Mouse (Mus musculus): ENCODE data around the gene Ankfn1. TPM values are rescaled to one million over a fixed set of nuclear protein-coding genes. Genes with fewer than 3 reads are reported as not detected.

The Ankfn1 gene
- polyA plus RNA-seq, 1 experiment from 2014 or later = 0.39 TPM

DNA sequence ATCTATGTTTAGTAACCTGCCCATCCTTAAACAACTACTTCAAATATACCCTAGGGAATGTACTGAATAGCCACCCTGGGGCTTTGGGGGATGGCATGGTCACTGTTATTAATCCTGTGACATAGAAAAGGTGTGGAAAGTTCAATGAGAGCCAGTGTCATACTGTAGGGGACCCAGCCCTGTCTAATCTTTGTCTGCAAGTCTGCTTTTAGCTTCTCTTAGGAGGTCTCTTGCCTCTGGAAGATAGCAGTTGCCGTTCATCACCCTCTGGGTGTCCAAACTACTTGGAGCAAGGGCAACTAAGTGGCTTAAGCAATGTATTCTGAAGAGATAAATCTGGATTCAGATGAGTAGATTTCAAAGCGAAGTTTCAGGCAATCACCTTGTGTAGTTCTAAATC is 357.6 kb downstream of the Ankfn1 start:
- H3K4me1 ChIP-seq (ENCODE audit: control insufficient read depth, insufficient read depth, low read length) = no peaks in the 10 kb centered on the region
- no peak overlapping the region for H3K9ac ChIP-seq (replicated peaks; ENCODE audit: low read depth, low read length)
- no peak overlapping the region for H3K27ac ChIP-seq (ENCODE audit: low read length)
- H3K9me3 ChIP-seq (ENCODE audit: control insufficient read depth, low read depth, low read length) = no peaks in the 10 kb centered on the region
- no peak overlapping the region for H3K4me3 ChIP-seq (ENCODE audit: low read depth, low read length)
- ATAC-seq (ENCODE audit: insufficient number of reproducible peaks, insufficient read depth, low FRiP score, low read depth) = no peak
- no peak overlapping the region for H3K4me2 ChIP-seq (replicated peaks; ENCODE audit: low read depth, low read length)
- H3K36me3 ChIP-seq (ENCODE audit: control insufficient read depth, insufficient read depth, low read length) = no peaks in the 10 kb centered on the region
- no peaks in the 10 kb centered on the region for H3K27me3 ChIP-seq (ENCODE audit: control insufficient read depth, insufficient read depth, low read length)
- WGBS = 83% methylated on average over 2 of the region's 2 CpGs

DNA sequence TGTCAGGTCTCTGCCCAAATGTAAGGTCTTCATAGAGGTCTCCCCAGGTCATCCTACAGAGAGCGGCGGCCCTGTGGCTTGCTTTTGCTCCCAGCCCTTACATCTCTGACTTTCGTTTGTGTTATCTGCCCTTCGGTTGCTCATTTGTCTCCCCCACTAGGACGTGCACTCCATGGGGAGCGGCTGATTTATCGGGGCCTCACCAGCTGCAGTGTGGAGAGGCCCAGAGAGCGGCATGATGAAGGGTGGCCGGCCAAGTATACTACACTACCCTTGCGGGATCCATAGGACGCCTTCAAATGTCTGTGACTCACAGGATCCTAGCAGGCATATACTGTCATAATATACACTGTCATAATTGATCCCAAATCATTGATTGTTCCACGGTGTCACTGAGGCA is 358.8 kb downstream of the Ankfn1 start:
- H3K4me1 ChIP-seq (ENCODE audit: control insufficient read depth, insufficient read depth, low read length) = no peaks in the 10 kb centered on the region
- no peak overlapping the region for H3K4me3 ChIP-seq (ENCODE audit: low read depth, low read length)
- no peak overlapping the region for H3K9ac ChIP-seq (replicated peaks; ENCODE audit: low read depth, low read length)
- no peaks in the 10 kb centered on the region for H3K9me3 ChIP-seq (ENCODE audit: control insufficient read depth, low read depth, low read length)
- no peaks in the 10 kb centered on the region for H3K36me3 ChIP-seq (ENCODE audit: control insufficient read depth, insufficient read depth, low read length)
- WGBS = 49% methylated on average over 12 of the region's 12 CpGs
- no peaks in the 10 kb centered on the region for H3K27me3 ChIP-seq (ENCODE audit: control insufficient read depth, insufficient read depth, low read length)
- no peak overlapping the region for H3K4me2 ChIP-seq (replicated peaks; ENCODE audit: low read depth, low read length)
- no peak for ATAC-seq (ENCODE audit: insufficient number of reproducible peaks, insufficient read depth, low FRiP score, low read depth)
- H3K27ac ChIP-seq (ENCODE audit: low read length) = no peak overlapping the region

DNA sequence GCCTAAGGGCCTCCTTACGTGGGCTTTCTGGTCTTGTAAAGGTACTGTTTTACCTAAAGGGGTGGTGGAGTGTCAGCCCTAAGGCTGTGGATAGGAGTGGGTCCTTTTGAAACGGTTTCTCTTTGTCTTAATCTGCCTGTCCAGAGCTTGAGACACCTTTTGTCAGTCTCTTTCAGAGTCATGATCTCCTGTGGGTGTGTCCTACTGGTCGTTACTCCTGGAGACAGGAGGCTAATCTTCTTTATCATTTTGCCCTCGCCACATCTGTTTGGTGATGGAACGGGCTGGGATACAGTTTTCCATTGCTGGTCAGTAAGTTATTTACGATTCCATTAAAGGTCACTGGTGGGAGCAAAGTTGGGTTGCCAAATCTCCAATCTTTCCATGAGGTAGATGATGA is 360.7 kb downstream of the Ankfn1 start:
- Histone ChIP-seq H3K27me3 (ENCODE audit: control insufficient read depth, insufficient read depth, low read length) (no peaks in the 10 kb centered on the region), H3K9ac (replicated peaks; ENCODE audit: low read depth, low read length) (no peak overlapping the region), H3K4me3 (ENCODE audit: low read depth, low read length) (no peak overlapping the region), H3K4me1 (ENCODE audit: control insufficient read depth, insufficient read depth, low read length) (no peaks in the 10 kb centered on the region), H3K36me3 (ENCODE audit: control insufficient read depth, insufficient read depth, low read length) (no peaks in the 10 kb centered on the region), H3K27ac (ENCODE audit: low read length) (no peak overlapping the region), H3K9me3 (ENCODE audit: control insufficient read depth, low read depth, low read length) (no peaks in the 10 kb centered on the region), H3K4me2 (replicated peaks; ENCODE audit: low read depth, low read length) (no peak overlapping the region)
- 63% methylated on average over 6 of the region's 6 CpGs for whole genome bisulfite sequencing
- ATAC-seq (ENCODE audit: insufficient number of reproducible peaks, insufficient read depth, low FRiP score, low read depth) = no peak

DNA sequence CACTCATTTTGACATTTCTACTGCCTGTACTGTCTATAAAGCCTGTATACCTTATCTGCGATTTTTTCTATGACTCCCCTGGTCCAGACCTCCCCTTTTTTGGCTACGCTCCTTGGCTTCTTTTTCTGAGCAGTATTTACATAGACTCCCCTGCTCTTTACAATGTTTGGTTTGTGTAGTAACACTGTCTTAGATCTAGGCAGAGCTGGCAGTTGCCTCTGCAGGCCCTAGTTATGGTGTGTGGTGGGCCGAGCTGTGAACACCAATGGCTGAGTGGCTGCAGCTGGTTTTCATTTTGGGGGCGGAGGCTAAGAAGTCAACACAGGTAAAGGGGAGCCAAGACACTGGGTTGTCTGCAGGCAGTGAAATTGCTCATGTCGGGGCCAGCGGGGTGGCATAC is 368.7 kb downstream of the Ankfn1 start:
- WGBS = 57% methylated on average over 6 of the region's 6 CpGs
- H3K27me3 ChIP-seq (ENCODE audit: control insufficient read depth, insufficient read depth, low read length) = no peaks in the 10 kb centered on the region
- no peak overlapping the region for H3K9ac ChIP-seq (replicated peaks; ENCODE audit: low read depth, low read length)
- no peaks in the 10 kb centered on the region for H3K9me3 ChIP-seq (ENCODE audit: control insufficient read depth, low read depth, low read length)
- no peak overlapping the region for H3K4me2 ChIP-seq (replicated peaks; ENCODE audit: low read depth, low read length)
- H3K27ac ChIP-seq (ENCODE audit: low read length) = 0 out of 2 replicates have a peak overlapping the region, but pooled peaks have one; percentile 11
- no peaks in the 10 kb centered on the region for H3K36me3 ChIP-seq (ENCODE audit: control insufficient read depth, insufficient read depth, low read length)
- 0 out of 2 replicates have a peak, but pooled peaks have one; percentile 37 for ATAC-seq (ENCODE audit: insufficient number of reproducible peaks, insufficient read depth, low FRiP score, low read depth)
- no peak overlapping the region for H3K4me3 ChIP-seq (ENCODE audit: low read depth, low read length)
- no peaks in the 10 kb centered on the region for H3K4me1 ChIP-seq (ENCODE audit: control insufficient read depth, insufficient read depth, low read length)

DNA sequence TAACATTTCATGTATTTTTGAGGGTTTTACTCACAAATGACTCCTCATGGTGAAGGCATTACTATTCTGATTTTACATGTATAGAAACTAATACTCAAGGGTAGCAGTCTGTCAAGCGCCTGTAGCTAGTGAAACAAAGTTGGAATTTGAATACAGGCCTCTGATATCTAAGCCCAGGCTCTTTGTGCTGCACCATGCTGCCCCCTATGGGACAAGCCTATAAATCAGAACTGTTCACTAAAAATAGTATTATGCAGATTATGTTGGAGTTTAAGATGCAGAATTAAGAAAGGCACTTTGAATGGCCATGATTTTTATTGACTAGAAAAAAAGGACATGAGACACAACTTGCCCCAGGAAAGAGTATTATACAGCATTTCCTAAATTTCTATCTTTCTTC is 373.0 kb downstream of the Ankfn1 start:
- WGBS = 88% methylated on average over 1 of the region's 1 CpGs
- no peak for ATAC-seq (ENCODE audit: insufficient number of reproducible peaks, insufficient read depth, low FRiP score, low read depth)
- no peaks in the 10 kb centered on the region for H3K36me3 ChIP-seq (ENCODE audit: control insufficient read depth, insufficient read depth, low read length)
- no peak overlapping the region for H3K9ac ChIP-seq (replicated peaks; ENCODE audit: low read depth, low read length)
- H3K4me3 ChIP-seq (ENCODE audit: low read depth, low read length) = no peak overlapping the region
- H3K9me3 ChIP-seq (ENCODE audit: control insufficient read depth, low read depth, low read length) = no peaks in the 10 kb centered on the region
- H3K4me2 ChIP-seq (replicated peaks; ENCODE audit: low read depth, low read length) = no peak overlapping the region
- no peaks in the 10 kb centered on the region for H3K4me1 ChIP-seq (ENCODE audit: control insufficient read depth, insufficient read depth, low read length)
- H3K27ac ChIP-seq (ENCODE audit: low read length) = no peak overlapping the region
- H3K27me3 ChIP-seq (ENCODE audit: control insufficient read depth, insufficient read depth, low read length) = no peaks in the 10 kb centered on the region

DNA sequence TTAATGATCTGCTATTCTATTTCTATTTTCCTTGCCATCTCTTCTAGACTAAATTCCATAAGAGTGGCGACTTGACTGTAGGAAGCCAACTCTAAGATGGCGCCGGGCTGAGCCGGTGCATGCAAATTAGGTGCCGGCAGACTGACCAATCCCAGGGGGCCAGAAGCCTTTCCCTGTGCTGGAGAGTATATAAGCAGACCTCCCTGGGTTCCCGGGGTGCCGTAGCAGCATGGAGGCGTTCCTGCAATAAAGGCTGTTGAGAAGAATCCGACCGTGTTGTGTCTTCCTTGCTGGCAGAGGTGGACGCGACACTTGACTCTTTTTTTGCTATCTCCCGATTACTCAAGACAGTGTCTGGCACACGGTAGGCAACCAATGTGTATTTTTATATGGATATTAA is 374.0 kb downstream of the Ankfn1 start:
- WGBS = 90% methylated on average over 14 of the region's 14 CpGs
- ATAC-seq (ENCODE audit: insufficient number of reproducible peaks, insufficient read depth, low FRiP score, low read depth) = no peak
- Histone ChIP-seq H3K36me3 (ENCODE audit: control insufficient read depth, insufficient read depth, low read length) (no peaks in the 10 kb centered on the region), H3K27me3 (ENCODE audit: control insufficient read depth, insufficient read depth, low read length) (no peaks in the 10 kb centered on the region), H3K9me3 (ENCODE audit: control insufficient read depth, low read depth, low read length) (no peaks in the 10 kb centered on the region), H3K4me1 (ENCODE audit: control insufficient read depth, insufficient read depth, low read length) (no peaks in the 10 kb centered on the region), H3K9ac (replicated peaks; ENCODE audit: low read depth, low read length) (no peak overlapping the region), H3K27ac (ENCODE audit: low read length) (no peak overlapping the region), H3K4me2 (replicated peaks; ENCODE audit: low read depth, low read length) (no peak overlapping the region), H3K4me3 (ENCODE audit: low read depth, low read length) (no peak overlapping the region)

DNA sequence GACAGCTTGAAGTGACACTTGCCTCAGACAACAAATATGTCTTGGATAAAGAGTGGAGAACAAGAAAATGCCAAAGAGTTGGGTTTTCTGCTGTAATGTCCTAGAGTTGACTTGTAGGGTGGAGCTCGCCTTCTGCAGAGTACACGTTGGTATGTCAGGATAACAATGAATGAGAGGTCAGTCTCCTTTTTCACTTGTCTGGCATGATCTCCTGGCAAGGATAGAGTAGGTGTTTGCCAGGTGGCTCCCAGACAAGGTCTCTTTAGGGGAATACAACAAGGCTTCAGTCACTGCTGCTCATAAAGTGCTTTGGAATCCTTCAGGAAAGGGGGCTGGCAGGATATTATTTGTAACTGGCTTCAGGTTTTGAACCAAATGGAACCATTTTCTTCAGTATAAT is 388.6 kb downstream of the Ankfn1 start:
- no peak for ATAC-seq (ENCODE audit: insufficient number of reproducible peaks, insufficient read depth, low FRiP score, low read depth)
- Histone ChIP-seq H3K4me1 (ENCODE audit: control insufficient read depth, insufficient read depth, low read length) (no peaks in the 10 kb centered on the region), H3K9me3 (ENCODE audit: control insufficient read depth, low read depth, low read length) (no peaks in the 10 kb centered on the region)

DNA sequence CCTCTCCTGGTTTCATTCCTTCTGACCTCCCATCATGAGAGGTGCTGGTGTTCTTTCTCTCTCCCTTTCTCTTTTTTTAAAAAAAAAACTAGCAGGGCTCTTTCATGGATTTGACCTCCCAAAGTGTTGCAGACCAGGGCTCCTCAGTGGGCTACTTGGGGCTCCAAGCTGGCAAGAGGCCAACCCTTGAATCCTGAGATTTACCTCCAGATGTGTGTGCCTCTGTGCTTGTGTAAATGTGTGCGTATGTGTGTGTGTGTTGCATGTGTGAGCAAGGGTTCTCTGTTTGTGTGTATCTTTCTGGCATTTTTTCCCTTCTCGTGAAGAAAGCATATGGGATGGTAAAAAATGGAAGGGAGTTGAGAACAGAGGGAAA is 394.8 kb downstream of the Ankfn1 start:
- 39% methylated on average over 2 of the region's 2 CpGs for WGBS
- Histone ChIP-seq H3K4me2 (replicated peaks; ENCODE audit: low read depth, low read length) (no peak overlapping the region), H3K27me3 (ENCODE audit: control insufficient read depth, insufficient read depth, low read length) (no peaks in the 10 kb centered on the region), H3K4me1 (ENCODE audit: control insufficient read depth, insufficient read depth, low read length) (peaks cover 10% of the 10 kb centered on the region; the same call in 1 of the 2 replicates), H3K27ac (ENCODE audit: low read length) (no peak overlapping the region), H3K9me3 (ENCODE audit: control insufficient read depth, low read depth, low read length) (no peaks in the 10 kb centered on the region), H3K36me3 (ENCODE audit: control insufficient read depth, insufficient read depth, low read length) (no peaks in the 10 kb centered on the region), H3K4me3 (ENCODE audit: low read depth, low read length) (no peak overlapping the region), H3K9ac (replicated peaks; ENCODE audit: low read depth, low read length) (no peak overlapping the region)
- ATAC-seq (ENCODE audit: insufficient number of reproducible peaks, insufficient read depth, low FRiP score, low read depth) = no peak

More for the DNA sequence above, 388.6 kb downstream of the Ankfn1 start:
- H3K27ac ChIP-seq (ENCODE audit: low read length) = no peak overlapping the region
- H3K27me3 ChIP-seq (ENCODE audit: control insufficient read depth, insufficient read depth, low read length) = no peaks in the 10 kb centered on the region
- 69% methylated on average over 2 of the region's 2 CpGs for WGBS
- H3K4me2 ChIP-seq (replicated peaks; ENCODE audit: low read depth, low read length) = no peak overlapping the region
- no peaks in the 10 kb centered on the region for H3K36me3 ChIP-seq (ENCODE audit: control insufficient read depth, insufficient read depth, low read length)
- no peak overlapping the region for H3K4me3 ChIP-seq (ENCODE audit: low read depth, low read length)
- H3K9ac ChIP-seq (replicated peaks; ENCODE audit: low read depth, low read length) = no peak overlapping the region

Measured in stomach, embryonic 14.5 days (tissue).